Mouse (Mus musculus) midbrain, embryonic 15.5 days (tissue): ENCODE results near the gene Fbxw7. TPM values are rescaled to one million over a fixed set of nuclear protein-coding genes. Genes with fewer than 3 reads are reported as not detected.
A peak's percentile ranks its signal among the peaks of the same experiment; 100 is the strongest.

Source experiments
- ATAC-seq: fragments of 200-750 bp; cut with Nextera tagmentation; replicated peaks from 2 replicates; pipeline ENCODE4 v1.8.0; 2017; ENCODE audit warnings: moderate TSS enrichment
- H3K27ac ChIP-seq: fragments of 300-500 bp; sonication (generic); 2 replicates; pipeline ENCODE4 v1.5.1; 2015; ENCODE audit warnings: mild to moderate bottlenecking, inconsistent platforms
- H3K27me3 ChIP-seq: fragments of 300-500 bp; sonication (generic); replicated peaks from 2 replicates; pipeline ENCODE4 v1.6.1; 2015; ENCODE audit warnings: inconsistent platforms
- H3K36me3 ChIP-seq: fragments of 300-500 bp; sonication (generic); replicated peaks from 2 replicates; pipeline ENCODE4 v1.6.1; 2015; ENCODE audit warnings: inconsistent platforms
- H3K4me1 ChIP-seq: fragments of 300-500 bp; sonication (generic); 2 replicates; pipeline ENCODE4 v1.6.1; 2015; ENCODE audit warnings: inconsistent platforms
- H3K4me2 ChIP-seq: fragments of 300-500 bp; sonication (generic); 2 replicates; pipeline ENCODE4 v1.6.1; 2015; ENCODE audit warnings: inconsistent platforms, mild to moderate bottlenecking, moderate library complexity
- H3K4me3 ChIP-seq: fragments of 300-500 bp; sonication (generic); 2 replicates; pipeline ENCODE4 v1.5.1; 2015; ENCODE audit warnings: mild to moderate bottlenecking, inconsistent platforms
- H3K9ac ChIP-seq: fragments of 300-500 bp; sonication (generic); 2 replicates; pipeline ENCODE4 v1.6.1; 2015; ENCODE audit warnings: mild to moderate bottlenecking, inconsistent platforms
- H3K9me3 ChIP-seq: fragments of 300-500 bp; sonication (generic); 2 replicates; pipeline ENCODE4 v1.6.1; 2016; ENCODE audit warnings: inconsistent platforms
- WGBS: fragments of 180-500 bp; shearing (Covaris S2); methylation state at CpG from one replicate; pipeline ENCODE4 v1.1.7; 2015; ENCODE audit warnings: mixed read lengths; 5-methylcytosine and 5-hydroxymethylcytosine counted together
- polyA plus RNA-seq: library from polyadenylated mRNA; unstranded; fragments of >200 nt; fragmentation: Nextera tagmentation; extraction: Ambion mirVana; gene quantifications from 2 replicates; pipeline ENCODE4 v1.2.1, GENCODE M21; 2015

Gene Fbxw7
- polyA plus RNA-seq, 1 experiment from 2014 or later: 28.1 TPM

- no peak for ATAC-seq
- 29% methylated on average over 5 of the region's 5 CpGs for WGBS
- H3K4me3 ChIP-seq: no peak overlapping the region
- no peaks in the 10 kb centered on the region for H3K27me3 ChIP-seq
- peaks cover 11% of the 10 kb centered on the region for H3K4me1 ChIP-seq
- H3K9me3 ChIP-seq: no peaks in the 10 kb centered on the region
- no peaks in the 10 kb centered on the region for H3K36me3 ChIP-seq
- H3K4me2 ChIP-seq: no peak overlapping the region
- H3K27ac ChIP-seq: 0 out of 2 replicates have a peak overlapping the region, but pooled peaks have one; percentile 38
- H3K9ac ChIP-seq: no peak overlapping the region
Measured at GRCm38 (mm10) chr3:84936956-84937355, 121.9 kb downstream of the Fbxw7 start.

GRCm38 (mm10) chr3:84937360-84938355 is 122.6 kb downstream of the Fbxw7 start:
- Histone ChIP-seq H3K9ac (no peak overlapping the region), H3K27ac (peak overlapping the region; percentile 70), H3K4me3 (no peak overlapping the region), H3K4me2 (peak overlapping the region; percentile 30), H3K4me1 (peaks cover 11% of the 10 kb centered on the region), H3K27me3 (no peaks in the 10 kb centered on the region), H3K36me3 (no peaks in the 10 kb centered on the region), H3K9me3 (no peaks in the 10 kb centered on the region)
- ATAC-seq: peak; percentile 92
- 19% methylated on average over 12 of the region's 12 CpGs for WGBS

- Histone ChIP-seq H3K27me3 (no peaks in the 10 kb centered on the region), H3K27ac (no peak overlapping the region), H3K4me3 (no peak overlapping the region), H3K4me1 (no peaks in the 10 kb centered on the region), H3K4me2 (no peak overlapping the region), H3K36me3 (no peaks in the 10 kb centered on the region), H3K9me3 (no peaks in the 10 kb centered on the region), H3K9ac (no peak overlapping the region)
- WGBS: 92% methylated on average over 3 of the region's 3 CpGs
- ATAC-seq: no peak
Measured at GRCm38 (mm10) chr3:84944933-84945332, 129.9 kb downstream of the Fbxw7 start.

- no peak for ATAC-seq
- Histone ChIP-seq H3K27ac (no peak overlapping the region), H3K9ac (no peak overlapping the region), H3K9me3 (no peaks in the 10 kb centered on the region), H3K4me2 (no peak overlapping the region), H3K4me3 (no peak overlapping the region), H3K36me3 (no peaks in the 10 kb centered on the region), H3K4me1 (no peaks in the 10 kb centered on the region), H3K27me3 (no peaks in the 10 kb centered on the region)
- WGBS: 89% methylated on average over 1 of the region's 1 CpGs
Measured at GRCm38 (mm10) chr3:84946381-84946780, 131.3 kb downstream of the Fbxw7 start.

GRCm38 (mm10) chr3:84949387-84949786 is 134.3 kb downstream of the Fbxw7 start:
- H3K4me1 ChIP-seq: peaks cover 9% of the 10 kb centered on the region
- ATAC-seq: no peak
- H3K9ac ChIP-seq: no peak overlapping the region
- H3K4me3 ChIP-seq: no peak overlapping the region
- WGBS: 91% methylated on average over 4 of the region's 4 CpGs
- no peaks in the 10 kb centered on the region for H3K27me3 ChIP-seq
- H3K27ac ChIP-seq: no peak overlapping the region
- H3K9me3 ChIP-seq: no peaks in the 10 kb centered on the region
- H3K36me3 ChIP-seq: no peaks in the 10 kb centered on the region
- no peak overlapping the region for H3K4me2 ChIP-seq

- Histone ChIP-seq H3K27ac (peak overlapping the region; percentile 89), H3K4me2 (peak overlapping the region; percentile 63), H3K4me3 (peak overlapping the region; percentile 62), H3K9me3 (no peaks in the 10 kb centered on the region), H3K36me3 (no peaks in the 10 kb centered on the region), H3K4me1 (peaks cover 9% of the 10 kb centered on the region), H3K27me3 (no peaks in the 10 kb centered on the region), H3K9ac (peak overlapping the region; percentile 67)
- 9% methylated on average over 2 of the region's 2 CpGs for WGBS
- ATAC-seq: peak; percentile 74; the same call in 1 of the 2 replicates
Measured at GRCm38 (mm10) chr3:84951698-84952097, 136.6 kb downstream of the Fbxw7 start.

- Histone ChIP-seq H3K9ac (peak overlapping the region; percentile 67), H3K27me3 (no peaks in the 10 kb centered on the region), H3K27ac (peak overlapping the region; percentile 89), H3K4me1 (peaks cover 9% of the 10 kb centered on the region), H3K4me3 (peak overlapping the region; percentile 62), H3K4me2 (peak overlapping the region; percentile 63), H3K9me3 (no peaks in the 10 kb centered on the region), H3K36me3 (no peaks in the 10 kb centered on the region)
- WGBS: 2% methylated on average over 13 of the region's 13 CpGs
- peak; percentile 95 for ATAC-seq
Measured at GRCm38 (mm10) chr3:84952135-84952534, 137.1 kb downstream of the Fbxw7 start.

- H3K9ac ChIP-seq: peak overlapping the region; percentile 67
- H3K9me3 ChIP-seq: no peaks in the 10 kb centered on the region
- H3K4me1 ChIP-seq: peaks cover 9% of the 10 kb centered on the region
- no peaks in the 10 kb centered on the region for H3K36me3 ChIP-seq
- WGBS: 27% methylated on average over 7 of the region's 7 CpGs
- peak overlapping the region; percentile 62 for H3K4me3 ChIP-seq
- peak; percentile 50 for ATAC-seq
- H3K27ac ChIP-seq: peak overlapping the region; percentile 89
- H3K4me2 ChIP-seq: peak overlapping the region; percentile 63
- no peaks in the 10 kb centered on the region for H3K27me3 ChIP-seq
Measured at GRCm38 (mm10) chr3:84952585-84953187, 137.6 kb downstream of the Fbxw7 start.

- H3K4me2 ChIP-seq: no peak overlapping the region
- H3K9me3 ChIP-seq: no peaks in the 10 kb centered on the region
- 56% methylated on average over 8 of the region's 8 CpGs for WGBS
- H3K36me3 ChIP-seq: no peaks in the 10 kb centered on the region
- H3K27me3 ChIP-seq: no peaks in the 10 kb centered on the region
- no peak for ATAC-seq
- peaks cover 9% of the 10 kb centered on the region for H3K4me1 ChIP-seq
- H3K27ac ChIP-seq: no peak overlapping the region
- no peak overlapping the region for H3K4me3 ChIP-seq
- H3K9ac ChIP-seq: no peak overlapping the region
Measured at GRCm38 (mm10) chr3:84955011-84955775, 140.1 kb downstream of the Fbxw7 start.

GRCm38 (mm10) chr3:84955857-84956256 is 140.8 kb downstream of the Fbxw7 start:
- H3K27me3 ChIP-seq: no peaks in the 10 kb centered on the region

GRCm38 (mm10) chr3:84965156-84965555 is 150.1 kb downstream of the Fbxw7 start:
- Histone ChIP-seq H3K4me3 (no peak overlapping the region), H3K27ac (no peak overlapping the region), H3K9me3 (no peaks in the 10 kb centered on the region), H3K27me3 (no peaks in the 10 kb centered on the region), H3K4me2 (no peak overlapping the region), H3K4me1 (no peaks in the 10 kb centered on the region), H3K36me3 (peaks cover 7% of the 10 kb centered on the region; the same call in 1 of the 2 replicates), H3K9ac (no peak overlapping the region)
- ATAC-seq: no peak
- WGBS: 94% methylated on average over 5 of the region's 5 CpGs

More at GRCm38 (mm10) chr3:84955857-84956256, 140.8 kb downstream of the Fbxw7 start:
- Histone ChIP-seq H3K4me1 (peaks cover 9% of the 10 kb centered on the region), H3K4me2 (no peak overlapping the region), H3K36me3 (no peaks in the 10 kb centered on the region), H3K9me3 (no peaks in the 10 kb centered on the region), H3K27ac (no peak overlapping the region), H3K9ac (no peak overlapping the region), H3K4me3 (no peak overlapping the region)
- 33% methylated on average over 4 of the region's 4 CpGs for WGBS
- ATAC-seq: no peak

GRCm38 (mm10) chr3:84967364-84967763 is 152.3 kb downstream of the Fbxw7 start:
- WGBS: 96% methylated on average over 4 of the region's 4 CpGs
- Histone ChIP-seq H3K9ac (no peak overlapping the region), H3K4me2 (no peak overlapping the region), H3K4me1 (no peaks in the 10 kb centered on the region), H3K27me3 (no peaks in the 10 kb centered on the region), H3K4me3 (no peak overlapping the region), H3K36me3 (0 out of 2 replicates have a peak, but pooled peaks cover 19% of the 10 kb centered on the region), H3K27ac (no peak overlapping the region), H3K9me3 (no peaks in the 10 kb centered on the region)
- no peak for ATAC-seq
